Mouse (Mus musculus) inflammation-experienced regulatory T-cells, adult 16 weeks (primary cell): Measurements from ENCODE around the gene Gnb5. TPM values are rescaled to one million over a fixed set of nuclear protein-coding genes. Genes with fewer than 3 reads are reported as not detected.

ENCODE experiments used
- polyA plus RNA-seq: library from polyadenylated mRNA; unstranded; fragments of 100-300 nt; shearing (Covaris generic); gene quantifications from one replicate; pipeline ENCODE4 v1.2.1, GENCODE M21; 2017

Gene Gnb5
- polyA plus RNA-seq, result 14.7 TPM

DNA sequence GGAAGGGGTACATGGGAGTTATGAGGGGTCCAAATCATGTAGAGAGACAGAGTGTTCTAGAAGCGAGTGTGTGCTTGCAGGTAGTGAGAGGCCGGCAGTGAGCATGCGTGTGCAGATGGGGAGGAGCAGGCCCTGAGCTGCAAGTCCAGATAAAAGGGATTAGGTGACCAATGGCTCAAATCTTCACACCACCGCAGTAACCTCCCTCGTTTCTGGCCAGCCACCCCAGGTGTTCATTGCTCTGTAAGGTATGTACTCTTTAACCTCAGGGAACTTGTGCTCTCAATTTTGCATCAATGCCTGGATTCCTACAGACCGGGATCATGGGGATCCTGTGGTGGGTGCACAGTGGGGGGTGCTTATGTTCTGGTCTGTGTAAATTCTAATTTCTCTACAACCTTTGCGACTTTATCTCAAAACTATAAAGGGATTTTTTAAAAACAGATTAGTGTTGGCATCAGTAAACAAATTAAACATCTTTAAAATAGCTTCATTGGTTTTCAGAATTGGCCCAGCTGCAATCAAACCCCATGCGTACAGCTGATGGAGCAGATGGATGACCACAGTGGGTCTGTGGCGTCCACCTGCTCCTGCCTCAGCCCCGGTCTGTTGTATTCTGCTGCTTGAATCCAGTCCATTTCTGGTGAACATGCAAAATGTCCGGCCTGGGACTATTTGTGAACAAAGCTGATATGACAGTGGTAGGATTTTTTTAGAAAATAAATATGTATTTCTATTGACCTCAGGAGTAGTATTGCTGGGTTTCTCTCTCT, at the start of gene Gnb5:
Gene Gnb5, plus strand, starts transcription at position 163 of the 773 bp plus-strand sequence.

DNA sequence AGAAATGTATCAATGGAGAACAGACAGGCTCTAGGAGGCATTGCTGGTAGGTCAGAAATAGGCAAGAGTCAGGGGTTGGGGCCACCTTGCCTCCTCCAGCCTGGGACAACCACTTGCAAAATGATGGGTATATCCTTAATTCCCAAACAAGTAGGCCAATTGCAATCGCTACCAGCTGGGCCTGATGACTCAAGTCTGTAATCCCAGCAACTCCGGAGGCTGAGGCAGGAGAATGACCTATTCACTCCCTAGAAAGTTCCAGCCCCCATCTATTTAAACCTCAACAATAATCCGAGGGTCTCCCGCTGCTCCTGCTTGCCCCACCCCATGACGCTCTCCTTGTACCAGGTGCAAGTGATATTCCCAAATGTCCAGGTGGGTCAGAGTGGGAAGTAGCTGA, 41.4 kb downstream of the Gnb5 start, which contains the start of gene Bcl2l10:
Gene Bcl2l10, plus strand, starts transcription at position 301 of the 400 bp plus-strand sequence.

Other genes with a start within 250 kb of the Gnb5 start
- gene Myo5a, start 235.3 kb upstream of the Gnb5 start, polyA plus RNA-seq, result 6.6 TPM
- 0.26 TPM for gene Myo5c, start 74.3 kb upstream of the Gnb5 start, polyA plus RNA-seq
- gene Bcl2l10, start 41.5 kb downstream of the Gnb5 start, polyA plus RNA-seq, result not detected
- 52.3 TPM for gene Mapk6, start 103.7 kb downstream of the Gnb5 start, polyA plus RNA-seq
- 32.7 TPM for gene Leo1, start 135.2 kb downstream of the Gnb5 start, polyA plus RNA-seq